Mouse (Mus musculus): ENCODE results near the gene Noc2l. TPM values are rescaled to one million over a fixed set of nuclear protein-coding genes. Genes with fewer than 3 reads are reported as not detected.

Gene Noc2l
- polyA plus RNA-seq (2014; fragmentation: Illumina TruSeq; extraction: RNeasy Lipid Tissue Mini Kit (QIAGEN cat#74804); ENCODE audit: low replicate concordance) = 2.5 TPM

GRCm38 (mm10) chr4:156235808-156236533 lies at the start of gene Noc2l:
Noc2l (plus strand) TSS chr4:156236010.

GRCm38 (mm10) chr4:156197131-156197828 lies 38.5 kb upstream of the Noc2l start, which contains the start of gene Agrn:
Agrn (minus strand) TSS chr4:156197488.

GRCm38 (mm10) chr4:156200623-156201475 lies 35.0 kb upstream of the Noc2l start, which contains the start of gene Isg15:
Isg15 (minus strand) TSS chr4:156200818.

GRCm38 (mm10) chr4:156203001-156203412 lies 32.8 kb upstream of the Noc2l start, which contains the start of gene AW011738:
AW011738 (plus strand) TSS chr4:156203304.

GRCm38 (mm10) chr4:156215649-156216048 lies 20.2 kb upstream of the Noc2l start, which contains the start of gene Perm1:
Perm1 (plus strand) TSS chr4:156215868.

GRCm38 (mm10) chr4:156234701-156235213 lies 1.1 kb upstream of the Noc2l start, which contains the start of gene Plekhn1:
Plekhn1 (minus strand) TSS chr4:156234857.

GRCm38 (mm10) chr4:156255078-156255839 lies 19.4 kb downstream of the Noc2l start, which contains the start of gene Samd11:
Samd11 (minus strand) TSS chr4:156255657.

Other genes starting within 250 kb of the Noc2l start
- gene B3galt6, start 243.4 kb upstream of the Noc2l start, polyA plus RNA-seq (2014; fragmentation: Illumina TruSeq; extraction: RNeasy Lipid Tissue Mini Kit (QIAGEN cat#74804); ENCODE audit: low replicate concordance) = 3.5 TPM
- 126 TPM for gene Sdf4, start 243.1 kb upstream of the Noc2l start, polyA plus RNA-seq (2014; fragmentation: Illumina TruSeq; extraction: RNeasy Lipid Tissue Mini Kit (QIAGEN cat#74804); ENCODE audit: low replicate concordance)
- not detected for gene Tnfrsf4, start 222.2 kb upstream of the Noc2l start, polyA plus RNA-seq (2014; fragmentation: Illumina TruSeq; extraction: RNeasy Lipid Tissue Mini Kit (QIAGEN cat#74804); ENCODE audit: low replicate concordance)
- gene Tnfrsf18, start 209.8 kb upstream of the Noc2l start, polyA plus RNA-seq (2014; fragmentation: Illumina TruSeq; extraction: RNeasy Lipid Tissue Mini Kit (QIAGEN cat#74804); ENCODE audit: low replicate concordance) = not detected
- 0.59 TPM for gene Ttll10, start 176.6 kb upstream of the Noc2l start, polyA plus RNA-seq (2014; fragmentation: Illumina TruSeq; extraction: RNeasy Lipid Tissue Mini Kit (QIAGEN cat#74804); ENCODE audit: low replicate concordance)
- gene 9430015G10Rik, start 126.0 kb upstream of the Noc2l start, polyA plus RNA-seq (2014; fragmentation: Illumina TruSeq; extraction: RNeasy Lipid Tissue Mini Kit (QIAGEN cat#74804); ENCODE audit: low replicate concordance) = 1.2 TPM
- not detected for gene Rnf223, start 105.5 kb upstream of the Noc2l start, polyA plus RNA-seq (2014; fragmentation: Illumina TruSeq; extraction: RNeasy Lipid Tissue Mini Kit (QIAGEN cat#74804); ENCODE audit: low replicate concordance)
- gene Agrn, start 38.5 kb upstream of the Noc2l start, polyA plus RNA-seq (2014; fragmentation: Illumina TruSeq; extraction: RNeasy Lipid Tissue Mini Kit (QIAGEN cat#74804); ENCODE audit: low replicate concordance) = 20.5 TPM
- gene Isg15, start 35.2 kb upstream of the Noc2l start, polyA plus RNA-seq (2014; fragmentation: Illumina TruSeq; extraction: RNeasy Lipid Tissue Mini Kit (QIAGEN cat#74804); ENCODE audit: low replicate concordance) = not detected
- 0.67 TPM for gene AW011738, start 32.7 kb upstream of the Noc2l start, polyA plus RNA-seq (2014; fragmentation: Illumina TruSeq; extraction: RNeasy Lipid Tissue Mini Kit (QIAGEN cat#74804); ENCODE audit: low replicate concordance)
- not detected for gene Perm1, start 20.1 kb upstream of the Noc2l start, polyA plus RNA-seq (2014; fragmentation: Illumina TruSeq; extraction: RNeasy Lipid Tissue Mini Kit (QIAGEN cat#74804); ENCODE audit: low replicate concordance)
- 5.9 TPM for gene Plekhn1, start 1.2 kb upstream of the Noc2l start, polyA plus RNA-seq (2014; fragmentation: Illumina TruSeq; extraction: RNeasy Lipid Tissue Mini Kit (QIAGEN cat#74804); ENCODE audit: low replicate concordance)
- gene Samd11, start 19.6 kb downstream of the Noc2l start, polyA plus RNA-seq (2014; fragmentation: Illumina TruSeq; extraction: RNeasy Lipid Tissue Mini Kit (QIAGEN cat#74804); ENCODE audit: low replicate concordance) = not detected
- gene Vmn2r-ps159, start 95.1 kb downstream of the Noc2l start, polyA plus RNA-seq (2014; fragmentation: Illumina TruSeq; extraction: RNeasy Lipid Tissue Mini Kit (QIAGEN cat#74804); ENCODE audit: low replicate concordance) = not detected